Mouse (Mus musculus) limb, embryonic 11.5 days (tissue): Measurements from ENCODE around the gene Neb. TPM values are rescaled to one million over a fixed set of nuclear protein-coding genes. Genes with fewer than 3 reads are reported as not detected.

Source experiments
- ATAC-seq: fragments of 200-750 bp; cut with Nextera tagmentation; 2 replicates; pipeline ENCODE4 v1.8.0; 2017; ENCODE audit warnings: low read depth; ENCODE audit not compliant: insufficient number of reproducible peaks, low FRiP score, low TSS enrichment
- DNase-seq: peaks from one replicate; pipeline ENCODE4 v3.0.0-alpha.2; 2015; ENCODE audit warnings: low spot score
- H3K27ac ChIP-seq: fragments of 300-500 bp; sonication (generic); replicated peaks from 2 replicates; pipeline ENCODE4 v1.5.1; 2014; ENCODE audit warnings: low read depth, mild to moderate bottlenecking, low read length
- H3K27me3 ChIP-seq: fragments of 300-500 bp; sonication (generic); 2 replicates; pipeline ENCODE4 v1.6.1; 2014; ENCODE audit warnings: mild to moderate bottlenecking, low read length, mixed read lengths; ENCODE audit not compliant: control insufficient read depth, insufficient read depth
- H3K36me3 ChIP-seq: fragments of 300-500 bp; sonication (generic); 2 replicates; pipeline ENCODE4 v1.6.1; 2014; ENCODE audit warnings: mild to moderate bottlenecking, low read length, moderate library complexity, mixed read lengths; ENCODE audit not compliant: control insufficient read depth, insufficient read depth
- H3K4me1 ChIP-seq: fragments of 300-500 bp; sonication (generic); 2 replicates; pipeline ENCODE4 v1.6.1; 2014; ENCODE audit warnings: low read length, mixed read lengths; ENCODE audit not compliant: control insufficient read depth, insufficient read depth
- H3K4me2 ChIP-seq: fragments of 300-500 bp; sonication (generic); 2 replicates; pipeline ENCODE4 v1.6.1; 2014; ENCODE audit warnings: low read depth, mild to moderate bottlenecking, moderate library complexity; ENCODE audit not compliant: severe bottlenecking
- H3K4me3 ChIP-seq: fragments of 300-500 bp; sonication (generic); 2 replicates; pipeline ENCODE4 v1.5.1; 2014; ENCODE audit warnings: low read depth, low read length
- H3K9ac ChIP-seq: fragments of 300-500 bp; sonication (generic); 2 replicates; pipeline ENCODE4 v1.6.1; 2014; ENCODE audit warnings: mild to moderate bottlenecking, low read length
- H3K9me3 ChIP-seq: fragments of 300-500 bp; sonication (generic); 2 replicates; pipeline ENCODE4 v1.6.1; 2016; ENCODE audit warnings: low read length; ENCODE audit not compliant: control insufficient read depth
- WGBS: fragments of 180-500 bp; shearing (Covaris S2); extraction: QIAGEN DNeasy Blood & Tissue Kit; methylation state at CpG from one replicate; pipeline ENCODE4 v1.1.7; 2014; 5-methylcytosine and 5-hydroxymethylcytosine counted together
- polyA plus RNA-seq: library from polyadenylated mRNA; unstranded; fragments of >200 nt; fragmentation: Nextera tagmentation; extraction: Ambion mirVana; gene quantifications from 2 replicates; pipeline ENCODE4 v1.2.1, GENCODE M21; 2014

Gene Neb
- polyA plus RNA-seq, 1 experiment from 2014 or later, result 8.1 TPM

GRCm38 (mm10) chr2:52314922-52315730, 63.1 kb downstream of the Neb start:
- Histone ChIP-seq H3K27ac (no peak overlapping the region), H3K4me1 (no peaks in the 10 kb centered on the region), H3K27me3 (no peaks in the 10 kb centered on the region), H3K36me3 (no peaks in the 10 kb centered on the region), H3K4me3 (no peak overlapping the region), H3K9ac (no peak overlapping the region), H3K4me2 (no peak overlapping the region), H3K9me3 (no peaks in the 10 kb centered on the region)
- 86% methylated on average over 7 of the region's 7 CpGs for WGBS
- no peak for ATAC-seq
- no peak for DNase-seq

GRCm38 (mm10) chr2:52310757-52311156, 67.5 kb downstream of the Neb start:
- H3K27ac ChIP-seq, result no peak overlapping the region
- H3K9me3 ChIP-seq, result no peaks in the 10 kb centered on the region
- H3K9ac ChIP-seq, result no peak overlapping the region
- no peak for ATAC-seq
- H3K36me3 ChIP-seq, result no peaks in the 10 kb centered on the region
- H3K4me2 ChIP-seq, result no peak overlapping the region
- H3K27me3 ChIP-seq, result no peaks in the 10 kb centered on the region
- 82% methylated on average over 4 of the region's 4 CpGs for WGBS
- H3K4me1 ChIP-seq, result no peaks in the 10 kb centered on the region
- no peak for DNase-seq
- no peak overlapping the region for H3K4me3 ChIP-seq

- Histone ChIP-seq H3K4me3 (no peak overlapping the region), H3K36me3 (no peaks in the 10 kb centered on the region), H3K9me3 (no peaks in the 10 kb centered on the region), H3K27me3 (no peaks in the 10 kb centered on the region), H3K4me1 (no peaks in the 10 kb centered on the region), H3K9ac (no peak overlapping the region), H3K4me2 (no peak overlapping the region), H3K27ac (no peak overlapping the region)
- 80% methylated on average over 5 of the region's 5 CpGs for WGBS
- ATAC-seq (no peak), DNase-seq (no peak)
Observed at GRCm38 (mm10) chr2:52306635-52307034, 71.6 kb downstream of the Neb start.

- 85% methylated on average over 3 of the region's 3 CpGs for WGBS
- ATAC-seq, result no peak
Observed at GRCm38 (mm10) chr2:52304554-52304953, 73.7 kb downstream of the Neb start.

GRCm38 (mm10) chr2:52303405-52303804, 74.9 kb downstream of the Neb start:
- Histone ChIP-seq H3K9ac (no peak overlapping the region), H3K9me3 (no peaks in the 10 kb centered on the region), H3K4me3 (no peak overlapping the region), H3K4me2 (no peak overlapping the region), H3K27ac (no peak overlapping the region), H3K4me1 (no peaks in the 10 kb centered on the region), H3K36me3 (no peaks in the 10 kb centered on the region), H3K27me3 (no peaks in the 10 kb centered on the region)
- 90% methylated on average over 1 of the region's 1 CpGs for WGBS
- DNase-seq, result no peak
- no peak for ATAC-seq

More at GRCm38 (mm10) chr2:52304554-52304953, 73.7 kb downstream of the Neb start:
- H3K4me3 ChIP-seq, result no peak overlapping the region
- no peak overlapping the region for H3K9ac ChIP-seq
- DNase-seq, result no peak
- no peak overlapping the region for H3K27ac ChIP-seq
- no peaks in the 10 kb centered on the region for H3K9me3 ChIP-seq
- no peaks in the 10 kb centered on the region for H3K4me1 ChIP-seq
- H3K4me2 ChIP-seq, result no peak overlapping the region
- no peaks in the 10 kb centered on the region for H3K27me3 ChIP-seq
- H3K36me3 ChIP-seq, result no peaks in the 10 kb centered on the region

GRCm38 (mm10) chr2:52297969-52298368, 80.3 kb downstream of the Neb start:
- ATAC-seq, result no peak
- H3K27me3 ChIP-seq, result no peaks in the 10 kb centered on the region
- no peaks in the 10 kb centered on the region for H3K9me3 ChIP-seq
- no peak overlapping the region for H3K4me2 ChIP-seq
- H3K4me1 ChIP-seq, result no peaks in the 10 kb centered on the region
- H3K4me3 ChIP-seq, result no peak overlapping the region
- H3K27ac ChIP-seq, result no peak overlapping the region
- H3K36me3 ChIP-seq, result no peaks in the 10 kb centered on the region
- WGBS, result 93% methylated on average over 5 of the region's 5 CpGs
- DNase-seq, result no peak
- H3K9ac ChIP-seq, result no peak overlapping the region

GRCm38 (mm10) chr2:52296779-52297178, 81.5 kb downstream of the Neb start:
- WGBS, result 83% methylated on average over 9 of the region's 9 CpGs
- no peaks in the 10 kb centered on the region for H3K36me3 ChIP-seq

GRCm38 (mm10) chr2:52287436-52287835, 90.8 kb downstream of the Neb start:
- 68% methylated on average over 1 of the region's 1 CpGs for WGBS
- no peak overlapping the region for H3K4me2 ChIP-seq
- DNase-seq, result no peak

More at GRCm38 (mm10) chr2:52296779-52297178, 81.5 kb downstream of the Neb start:
- no peak overlapping the region for H3K4me3 ChIP-seq
- H3K27ac ChIP-seq, result no peak overlapping the region
- DNase-seq (no peak), ATAC-seq (no peak)
- H3K4me2 ChIP-seq, result no peak overlapping the region
- no peaks in the 10 kb centered on the region for H3K9me3 ChIP-seq
- H3K9ac ChIP-seq, result no peak overlapping the region
- H3K27me3 ChIP-seq, result no peaks in the 10 kb centered on the region
- no peaks in the 10 kb centered on the region for H3K4me1 ChIP-seq

GRCm38 (mm10) chr2:52286421-52286820, 91.9 kb downstream of the Neb start:
- H3K9ac ChIP-seq, result no peak overlapping the region
- no peak overlapping the region for H3K4me3 ChIP-seq
- H3K36me3 ChIP-seq, result no peaks in the 10 kb centered on the region
- ATAC-seq (no peak), DNase-seq (no peak)
- no peaks in the 10 kb centered on the region for H3K9me3 ChIP-seq
- no peaks in the 10 kb centered on the region for H3K4me1 ChIP-seq
- no peaks in the 10 kb centered on the region for H3K27me3 ChIP-seq
- WGBS, result 84% methylated on average over 6 of the region's 6 CpGs
- H3K27ac ChIP-seq, result no peak overlapping the region
- no peak overlapping the region for H3K4me2 ChIP-seq

More at GRCm38 (mm10) chr2:52287436-52287835, 90.8 kb downstream of the Neb start:
- no peak overlapping the region for H3K9ac ChIP-seq
- no peaks in the 10 kb centered on the region for H3K4me1 ChIP-seq
- no peak overlapping the region for H3K27ac ChIP-seq
- no peaks in the 10 kb centered on the region for H3K27me3 ChIP-seq
- ATAC-seq, result no peak
- H3K36me3 ChIP-seq, result no peaks in the 10 kb centered on the region
- no peaks in the 10 kb centered on the region for H3K9me3 ChIP-seq
- no peak overlapping the region for H3K4me3 ChIP-seq
